Mouse (Mus musculus): ENCODE data around the gene 6030458C11Rik. TPM values are rescaled to one million over a fixed set of nuclear protein-coding genes. Genes with fewer than 3 reads are reported as not detected.

The 6030458C11Rik gene
- 6.4 and 9.9 TPM in 2 replicates for polyA plus RNA-seq (2012; rRNA removed; ENCODE audit: low replicate concordance)

GRCm38 (mm10) chr15:12824197-12824952 lies at the start of gene 6030458C11Rik, which contains the start of gene Drosha:
Gene 6030458C11Rik, minus strand, starts transcription at chr15:12824649.
Gene Drosha, plus strand, starts transcription at chr15:12824815.

Other genes with a start within 250 kb of the 6030458C11Rik start
- gene Pdzd2, start 84.7 kb downstream of the 6030458C11Rik start, polyA plus RNA-seq (2012; rRNA removed; ENCODE audit: low replicate concordance), result 16.7 and 18.0 TPM in 2 replicates
- gene Drosha, start 166 bp upstream of the 6030458C11Rik start, polyA plus RNA-seq (2012; rRNA removed; ENCODE audit: low replicate concordance), result 9.6 and 10.2 TPM in 2 replicates